Mouse (Mus musculus) liver, embryonic 14.5 days (tissue): ENCODE results near the gene Pde4a. TPM values are rescaled to one million over a fixed set of nuclear protein-coding genes. Genes with fewer than 3 reads are reported as not detected.

Experiments used
- ATAC-seq: fragments of 200-750 bp; cut with Nextera tagmentation; 2 replicates; pipeline ENCODE4 v1.8.0; 2017; ENCODE audit warnings: moderate number of reproducible peaks, mild to moderate bottlenecking, moderate library complexity; ENCODE audit not compliant: insufficient read depth
- DNase-seq, 3 experiments: peaks; one replicate each; pipeline ENCODE4 v3.0.0-alpha.2; 2012 to 2013; ENCODE audit warnings: low read depth in 3 of 3, low spot score in 3 of 3
- H3K27ac ChIP-seq: fragments of 300-500 bp; sonication (generic); 2 replicates; pipeline ENCODE4 v1.5.1; 2014; ENCODE audit warnings: moderate library complexity, mild to moderate bottlenecking, control low read depth, inconsistent platforms
- H3K27me3 ChIP-seq: fragments of 300-500 bp; sonication (generic); 2 replicates; pipeline ENCODE4 v1.6.1; 2014; ENCODE audit warnings: mild to moderate bottlenecking, low read length, moderate library complexity; ENCODE audit not compliant: control insufficient read depth, insufficient read depth
- H3K36me3 ChIP-seq: fragments of 300-500 bp; sonication (generic); replicated peaks from 2 replicates; pipeline ENCODE4 v1.6.1; 2014; ENCODE audit warnings: low read depth; ENCODE audit not compliant: control insufficient read depth, insufficient read depth
- H3K4me1 ChIP-seq, 2 experiments: fragments of 200-500 bp in 1 of 2; fragments of 300-500 bp in 1 of 2; sonication (generic) in 1 of 2; replicated peaks; 2 replicates each; pipeline ENCODE4 v1.6.1; 2012 to 2014; ENCODE audit warnings: antibody characterized with exemption in 1 of 2, inconsistent platforms in 1 of 2, low read length in 1 of 2; ENCODE audit not compliant: control insufficient read depth in 2 of 2, insufficient read depth in 2 of 2
- H3K4me2 ChIP-seq: fragments of 300-500 bp; sonication (generic); 2 replicates; pipeline ENCODE4 v1.6.1; 2014; ENCODE audit warnings: low read depth, mild to moderate bottlenecking, control low read depth, moderate library complexity
- H3K4me3 ChIP-seq, 2 experiments: fragments of 200-500 bp in 1 of 2; fragments of 300-500 bp in 1 of 2; sonication (generic) in 1 of 2; 2 replicates each; pipeline ENCODE4 v1.5.1; 2012 to 2014; ENCODE audit warnings: low read depth in 2 of 2, low read length in 2 of 2, mild to moderate bottlenecking in 2 of 2, control low read depth in 1 of 2, inconsistent platforms in 1 of 2, moderate library complexity in 1 of 2; ENCODE audit not compliant: insufficient read depth in 1 of 2
- H3K9ac ChIP-seq: fragments of 300-500 bp; sonication (generic); replicated peaks from 2 replicates; pipeline ENCODE4 v1.6.1; 2014; ENCODE audit warnings: mild to moderate bottlenecking, control low read depth, moderate library complexity
- H3K9me3 ChIP-seq: fragments of 300-500 bp; sonication (generic); 2 replicates; pipeline ENCODE4 v1.6.1; 2016; ENCODE audit warnings: low read length, mixed read lengths; ENCODE audit not compliant: control insufficient read depth
- CTCF ChIP-seq: IDR thresholded peaks from 2 replicates; pipeline ENCODE4 v1.5.1; 2016; ENCODE audit warnings: antibody characterized with exemption, low read depth, control low read depth
- EP300 ChIP-seq: IDR thresholded peaks from 2 replicates; pipeline ENCODE4 v1.6.1; 2016; ENCODE audit warnings: antibody characterized with exemption, low read depth
- WGBS: fragments of 180-500 bp; shearing (Covaris S2); extraction: QIAGEN DNeasy Blood & Tissue Kit; methylation state at CpG from one replicate; pipeline ENCODE4 v1.1.7; 2014; ENCODE audit not compliant: insufficient replicate concordance; 5-methylcytosine and 5-hydroxymethylcytosine counted together
- polyA plus RNA-seq, 2 experiments: library from polyadenylated mRNA; depleted of rRNA in 1 of 2; stranded (reverse) in 1 of 2; unstranded in 1 of 2; fragments of >200 nt; fragmentation: Nextera tagmentation in 1 of 2; extraction: Ambion mirVana in 1 of 2; gene quantifications; 2 replicates each; pipeline versions ENCODE4 v1.2.1 to v1.2.3; 2012 to 2014

Pde4a gene
- polyA plus RNA-seq, 2 experiments, result 1.1 to 1.3 TPM

DNA sequence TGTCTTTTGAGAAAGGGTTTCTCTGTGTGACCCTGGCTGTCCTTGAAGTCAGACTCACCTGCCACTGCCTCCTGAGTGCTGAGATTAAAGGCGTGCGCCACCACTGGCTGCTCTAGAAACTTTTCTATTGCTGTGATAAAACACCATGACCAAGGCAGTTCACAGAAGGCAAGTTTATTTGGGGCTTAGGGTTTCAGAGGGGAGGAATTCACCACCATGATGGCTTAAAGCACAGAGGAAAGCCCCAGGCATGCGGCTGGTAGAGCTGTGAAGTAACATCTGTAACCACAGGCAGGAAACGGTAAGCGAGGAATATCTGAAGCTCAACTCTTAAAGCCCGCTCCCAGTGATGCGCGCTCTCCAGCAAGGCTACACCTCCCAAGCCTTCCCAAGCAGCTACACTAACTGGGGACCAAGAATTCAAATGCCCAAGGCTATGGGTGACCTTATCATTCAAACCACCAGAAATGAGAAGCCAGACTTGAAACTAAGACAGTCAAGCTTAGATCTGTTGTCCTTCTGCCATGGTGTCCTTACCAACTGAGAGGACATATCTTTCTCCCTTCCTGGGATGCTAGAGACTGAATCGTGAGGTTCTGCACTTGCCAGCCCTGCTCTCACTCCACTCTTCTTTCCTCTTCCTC lies 32.3 kb upstream of the Pde4a start:
- Histone ChIP-seq H3K4me2 (no peak overlapping the region), H3K36me3 (no peaks in the 10 kb centered on the region; the same call in 1 of the 2 replicates), H3K4me3 (no peak overlapping the region), H3K9me3 (no peaks in the 10 kb centered on the region), H3K4me1 (peaks cover 3 to 13% of the 10 kb centered on the region in 2 experiments; a peak in 2 of 4 replicates), H3K27me3 (no peaks in the 10 kb centered on the region), H3K9ac (no peak overlapping the region), H3K27ac (no peak overlapping the region)
- WGBS, result 31% methylated on average over 9 of the region's 9 CpGs
- TF ChIP-seq CTCF, result peak; percentile 4; the same call in 1 of the 2 replicates
- no peak for TF ChIP-seq EP300
- DNase-seq (no peak), ATAC-seq (no peak)

DNA sequence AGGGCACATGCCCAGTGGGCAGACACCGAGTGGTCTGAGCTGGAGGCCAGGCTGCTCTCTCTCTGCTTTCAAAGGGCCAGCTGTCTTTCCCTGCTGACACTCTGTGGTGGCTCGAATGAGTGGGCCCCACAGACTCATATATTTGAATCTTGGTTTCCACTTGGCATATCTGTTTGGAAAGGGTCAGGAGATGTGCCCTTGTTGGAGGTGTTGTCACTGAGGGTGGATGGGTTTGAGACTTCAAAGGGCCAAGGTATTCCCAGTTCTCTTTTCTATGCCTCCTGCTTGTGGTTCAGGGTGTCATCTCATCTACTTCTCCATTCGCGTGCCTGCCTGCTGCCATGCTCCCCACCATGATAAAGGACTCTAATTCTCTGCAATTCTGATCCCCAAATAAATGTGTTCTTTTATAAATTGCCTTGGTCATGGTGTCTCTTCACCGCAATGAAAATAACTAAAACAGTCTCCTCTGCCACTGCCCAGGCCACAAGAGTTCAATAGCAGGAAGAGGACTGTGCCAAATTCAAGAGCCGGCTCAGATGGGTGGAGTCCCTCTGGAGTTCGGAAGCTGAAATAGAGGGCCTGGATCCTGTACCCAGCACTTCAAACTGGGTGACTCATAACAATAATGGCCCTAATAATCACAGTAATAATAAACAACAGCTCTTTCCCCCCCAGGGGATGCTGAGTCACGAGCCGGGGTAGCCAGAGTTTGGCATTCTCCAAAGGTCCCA lies 30.8 kb upstream of the Pde4a start:
- no peak overlapping the region for H3K4me2 ChIP-seq
- peaks cover 10% of the 10 kb centered on the region for H3K36me3 ChIP-seq
- no peaks in the 10 kb centered on the region for H3K27me3 ChIP-seq
- peaks cover 3 to 13% of the 10 kb centered on the region in 2 experiments; a peak in 2 of 4 replicates for H3K4me1 ChIP-seq
- ATAC-seq, result no peak
- no peak for TF ChIP-seq CTCF
- no peak for TF ChIP-seq EP300
- no peaks in the 10 kb centered on the region for H3K9me3 ChIP-seq
- H3K27ac ChIP-seq, result no peak overlapping the region
- DNase-seq, result no peak
- H3K4me3 ChIP-seq, result no peak overlapping the region
- H3K9ac ChIP-seq, result no peak overlapping the region
- WGBS, result 47% methylated on average over 9 of the region's 9 CpGs

DNA sequence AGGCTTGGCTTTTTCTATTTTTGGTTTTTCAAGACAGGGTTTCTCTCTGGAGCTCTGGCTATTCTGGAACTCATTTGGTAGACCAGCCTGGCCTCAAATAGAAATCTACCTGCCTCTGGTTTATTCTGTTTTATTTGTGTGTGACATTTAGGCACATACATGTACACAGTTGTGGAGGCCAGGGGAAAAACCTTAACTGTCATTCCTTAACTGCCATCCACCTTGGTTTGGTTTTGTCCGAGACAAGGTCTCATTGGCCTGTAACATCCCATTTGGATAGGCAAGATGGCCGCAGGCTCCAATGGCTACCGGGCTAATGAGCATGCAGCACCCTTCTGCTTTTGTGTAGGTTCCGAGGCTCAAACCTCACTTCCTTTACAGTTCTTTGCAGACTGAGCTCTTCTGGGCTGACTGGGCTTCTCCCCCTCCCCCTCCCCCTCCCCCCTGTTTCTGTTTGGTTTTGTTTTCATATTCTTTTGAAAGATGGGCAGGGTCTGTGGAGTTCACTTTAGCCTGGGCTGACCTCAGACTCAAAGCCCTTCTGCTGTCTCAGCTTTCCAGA lies 30.1 kb upstream of the Pde4a start:
- DNase-seq, result no peak

DNA sequence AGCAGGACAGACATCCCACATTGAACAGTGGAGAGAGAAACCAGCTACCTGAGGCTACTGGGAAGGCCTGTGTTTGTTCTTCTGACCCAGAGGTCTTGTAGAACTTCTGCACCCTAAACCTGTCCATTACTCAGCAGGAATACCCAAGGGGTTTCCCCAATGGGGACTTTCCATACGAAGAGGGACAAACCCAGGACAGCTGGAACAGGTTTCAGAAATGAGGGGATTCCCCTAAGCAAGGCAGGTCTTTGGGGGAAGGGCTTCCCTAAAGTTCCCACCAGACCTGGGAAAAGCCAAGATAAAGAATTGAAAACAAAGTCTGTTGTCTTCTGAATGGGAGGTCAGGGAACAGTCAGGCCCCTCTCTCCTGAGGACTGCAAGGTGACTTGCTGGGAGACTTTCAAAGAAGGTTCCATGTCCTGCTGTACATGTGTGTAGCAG lies 29.6 kb upstream of the Pde4a start:
- H3K4me1 ChIP-seq, result peaks cover 3 to 9% of the 10 kb centered on the region in 2 experiments; a peak in 1 of 4 replicates
- TF ChIP-seq CTCF (no peak), EP300 (no peak)
- no peak for DNase-seq
- no peaks in the 10 kb centered on the region for H3K27me3 ChIP-seq
- no peak overlapping the region for H3K4me2 ChIP-seq
- no peak overlapping the region for H3K27ac ChIP-seq
- 60% methylated on average over 1 of the region's 1 CpGs for WGBS
- H3K9ac ChIP-seq, result no peak overlapping the region
- H3K9me3 ChIP-seq, result no peaks in the 10 kb centered on the region
- ATAC-seq, result no peak
- H3K4me3 ChIP-seq, result no peak overlapping the region
- H3K36me3 ChIP-seq, result peaks cover 15% of the 10 kb centered on the region

More for the DNA sequence above, 30.1 kb upstream of the Pde4a start:
- Histone ChIP-seq H3K9ac (no peak overlapping the region), H3K27ac (no peak overlapping the region), H3K4me3 (no peak overlapping the region), H3K27me3 (no peaks in the 10 kb centered on the region), H3K4me2 (no peak overlapping the region), H3K9me3 (no peaks in the 10 kb centered on the region), H3K4me1 (peaks cover 3 to 11% of the 10 kb centered on the region in 2 experiments; a peak in 2 of 4 replicates), H3K36me3 (peaks cover 10% of the 10 kb centered on the region)
- no peak for ATAC-seq
- 61% methylated on average over 4 of the region's 4 CpGs for WGBS
- TF ChIP-seq EP300, result no peak
- TF ChIP-seq CTCF, result no peak

DNA sequence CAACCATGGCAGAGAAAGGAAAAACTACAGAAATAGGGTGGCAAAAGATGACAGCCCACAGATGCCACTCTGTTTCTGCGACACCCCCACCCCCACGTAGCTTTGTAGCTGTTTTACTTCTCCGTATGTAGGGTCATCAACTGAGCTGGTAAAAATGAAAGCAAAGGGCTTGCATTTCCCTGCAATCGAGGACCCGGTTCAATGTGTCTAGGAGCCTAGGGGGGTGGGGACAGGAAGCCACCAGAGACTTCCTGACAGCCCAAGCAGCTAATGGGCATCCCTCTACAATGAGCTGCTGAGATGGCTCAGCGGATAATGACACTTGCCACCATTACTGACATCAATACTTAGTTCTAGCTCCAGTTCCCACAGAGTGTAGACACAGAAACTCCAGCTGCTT lies 29.1 kb upstream of the Pde4a start:
- ATAC-seq (no peak), DNase-seq (no peak)
- H3K9me3 ChIP-seq, result no peaks in the 10 kb centered on the region
- no peak overlapping the region for H3K4me3 ChIP-seq
- no peaks in the 10 kb centered on the region for H3K27me3 ChIP-seq
- no peak for TF ChIP-seq EP300
- no peak for TF ChIP-seq CTCF
- H3K4me1 ChIP-seq, result peaks cover 2 to 9% of the 10 kb centered on the region in 2 experiments; a peak in 1 of 4 replicates
- H3K4me2 ChIP-seq, result no peak overlapping the region
- peaks cover 20% of the 10 kb centered on the region for H3K36me3 ChIP-seq
- H3K9ac ChIP-seq, result no peak overlapping the region
- H3K27ac ChIP-seq, result no peak overlapping the region
- WGBS, result 36% methylated on average over 6 of the region's 6 CpGs
